Comparison of ENCODE assay signal across 26 mouse cellular contexts in genomic region chr4:117634642-117635041, GRCm38 (mm10). TPM values are rescaled to one million over a fixed set of nuclear protein-coding genes. Genes with fewer than 3 reads are reported as not detected.
DNase-seq lines count a peak whose midpoint lies in the region; ATAC-seq and TF ChIP-seq lines count a peak whose summit lies in the region.
"Had no signal": no experiment of that assay in that cellular context is flagged by ENCODE, and none has a peak within 500 bp of the region (broad histone marks: within the 10 kb centered on the region; RNA-seq: fewer than 3 reads in every experiment).

No protein-coding gene starts in this region.

- H3K4me3 ChIP-seq in liver, postnatal 0 days (ENCODE audit: low read depth, low read length), result no peak overlapping the region
- no peak overlapping the region for H3K4me3 ChIP-seq in liver, embryonic 11.5 days (ENCODE audit: low read depth, low read length)
- no peak overlapping the region for H3K4me3 ChIP-seq in liver, embryonic 15.5 days (replicated peaks)
- H3K4me3 ChIP-seq: embryonic facial prominence, embryonic 10.5 days; embryonic facial prominence, embryonic 15.5 days; heart, adult 2 months; heart, embryonic 12.5 days; hindbrain, embryonic 13.5 days; limb, embryonic 13.5 days; midbrain, embryonic 13.5 days had no signal

- no peak for TF ChIP-seq EP300 in liver, postnatal 0 days (IDR thresholded peaks at IDR 0.05; ENCODE audit: low read depth)

- no peak for ATAC-seq in liver, postnatal 0 days
- ATAC-seq in liver, embryonic 11.5 days (replicated peaks; ENCODE audit: low FRiP score), result peak; percentile 86
- ATAC-seq in liver, embryonic 15.5 days (ENCODE audit: insufficient read depth), result peak; percentile 81
- ATAC-seq: activated CD4-positive, CD25-positive, alpha-beta regulatory T cell, adult 4 months; forebrain, embryonic 14.5 days; midbrain, embryonic 13.5 days had no signal

- no peak overlapping the region for H3K4me2 ChIP-seq in liver, postnatal 0 days (ENCODE audit: low read depth, low read length)
- peak overlapping the region; percentile 11; the same call in 1 of the 2 replicates for H3K4me2 ChIP-seq in liver, embryonic 11.5 days
- peak overlapping the region; percentile 13; the same call in 1 of the 2 replicates for H3K4me2 ChIP-seq in liver, embryonic 15.5 days
- H3K4me2 ChIP-seq: embryonic facial prominence, embryonic 15.5 days; heart, embryonic 12.5 days; hindbrain, embryonic 13.5 days; limb, embryonic 13.5 days; midbrain, embryonic 13.5 days had no signal

- H3K9ac ChIP-seq in liver, postnatal 0 days (replicated peaks), result no peak overlapping the region
- H3K9ac ChIP-seq in liver, embryonic 11.5 days (ENCODE audit: low read depth, low read length), result no peak overlapping the region
- H3K9ac ChIP-seq in liver, embryonic 15.5 days, result no peak overlapping the region
- H3K9ac ChIP-seq: embryonic facial prominence, embryonic 15.5 days; heart, embryonic 12.5 days; hindbrain, embryonic 13.5 days; limb, embryonic 13.5 days; midbrain, embryonic 13.5 days had no signal

- H3K36me3 ChIP-seq in liver, postnatal 0 days (replicated peaks; ENCODE audit: insufficient read depth, low read length), result 0 out of 2 replicates have a peak, but pooled peaks cover 8% of the 10 kb centered on the region
- no peaks in the 10 kb centered on the region for H3K36me3 ChIP-seq in liver, embryonic 11.5 days (ENCODE audit: control insufficient read depth, insufficient read depth, low read length)
- H3K36me3 ChIP-seq in liver, embryonic 15.5 days (replicated peaks), result 0 out of 2 replicates have a peak, but pooled peaks cover 4% of the 10 kb centered on the region
- H3K36me3 ChIP-seq: heart, embryonic 12.5 days; hindbrain, embryonic 13.5 days; midbrain, embryonic 13.5 days had no signal

- H3K27me3 ChIP-seq in liver, postnatal 0 days (ENCODE audit: insufficient read depth, low read length), result no peaks in the 10 kb centered on the region
- no peaks in the 10 kb centered on the region for H3K27me3 ChIP-seq in liver, embryonic 11.5 days (replicated peaks; ENCODE audit: control insufficient read depth, insufficient read depth, low read length)
- no peaks in the 10 kb centered on the region for H3K27me3 ChIP-seq in liver, embryonic 15.5 days
- H3K27me3 ChIP-seq: embryonic facial prominence, embryonic 15.5 days; heart, embryonic 12.5 days; hindbrain, embryonic 13.5 days; limb, embryonic 13.5 days had no signal

- H3K27ac ChIP-seq in liver, postnatal 0 days (ENCODE audit: low read depth), result no peak overlapping the region
- H3K27ac ChIP-seq in liver, embryonic 11.5 days (ENCODE audit: low read depth, low read length), result no peak overlapping the region
- no peak overlapping the region for H3K27ac ChIP-seq in liver, embryonic 15.5 days (replicated peaks)
- H3K27ac ChIP-seq: embryonic facial prominence, embryonic 10.5 days; embryonic facial prominence, embryonic 15.5 days; heart, adult 2 months; hindbrain, embryonic 13.5 days; limb, embryonic 13.5 days; midbrain, embryonic 13.5 days had no signal

- TF ChIP-seq CTCF in liver, postnatal 0 days (IDR thresholded peaks at IDR 0.05; ENCODE audit: low read depth), result no peak

- whole genome bisulfite sequencing in liver, postnatal 0 days (ENCODE audit: insufficient replicate concordance), result 50% methylated on average over 7 of the region's 7 CpGs
- 40% methylated on average over 7 of the region's 7 CpGs for WGBS in liver, embryonic 11.5 days
- 24% methylated on average over 7 of the region's 7 CpGs for WGBS in liver, embryonic 15.5 days (ENCODE audit: insufficient replicate concordance)

- H3K9me3 ChIP-seq in liver, postnatal 0 days (ENCODE audit: low read length), result no peaks in the 10 kb centered on the region
- H3K9me3 ChIP-seq in liver, embryonic 11.5 days (ENCODE audit: control insufficient read depth, low read length), result no peaks in the 10 kb centered on the region
- H3K9me3 ChIP-seq in liver, embryonic 15.5 days (replicated peaks), result no peaks in the 10 kb centered on the region
- H3K9me3 ChIP-seq: embryonic facial prominence, embryonic 15.5 days; heart, embryonic 12.5 days; limb, embryonic 13.5 days; midbrain, embryonic 13.5 days had no signal

- peak; percentile 48 for DNase-seq in liver
- DNase-seq in liver, postnatal 0 days, result no peak
- no peak for DNase-seq in liver, embryonic 11.5 days (ENCODE audit: low spot score)
- no peak for DNase-seq in lung, postnatal 10 days
- no peak for DNase-seq in adrenal gland, postnatal 10 days
- DNase-seq: adrenal gland, adult 2 months; B cell, adult 2 months; cerebellum, adult 2 months; cerebellum, postnatal 14 days; heart, adult 2 months; heart, postnatal 4 days; kidney, adult 8-10 months; kidney, postnatal 10 days; lung, adult 2 months; lung, postnatal 14 days; thymus, adult 2 months; thymus, postnatal 4 days had no signal

- H3K4me1 ChIP-seq in liver, postnatal 0 days (ENCODE audit: insufficient read depth), result no peaks in the 10 kb centered on the region; the same call in 1 of the 2 replicates
- peaks cover 20% of the 10 kb centered on the region for H3K4me1 ChIP-seq in liver, embryonic 11.5 days (replicated peaks; ENCODE audit: control insufficient read depth, insufficient read depth, low read length)
- H3K4me1 ChIP-seq in liver, embryonic 15.5 days (replicated peaks), result peaks cover 34% of the 10 kb centered on the region

RNA-seq across cellular contexts. Expression of gene Dmap1, which starts 47.4 kb away (rescaled TPM):
- 14.6 TPM in 2 replicates for polyA plus RNA-seq in liver, postnatal 0 days (2015; fragmentation: Nextera tagmentation; extraction: Ambion mirVana)
- polyA plus RNA-seq in liver, embryonic 11.5 days (2014; fragmentation: Nextera tagmentation; extraction: Ambion mirVana), result 56.7 and 59.0 TPM in 2 replicates
- polyA plus RNA-seq in liver, embryonic 15.5 days (2015; fragmentation: Nextera tagmentation; extraction: Ambion mirVana), result 17.6 and 19.1 TPM in 2 replicates
- total RNA-seq in adrenal gland, postnatal 10 days (2021), result 10 to 100 TPM; 25.6 to 29.6 TPM
